Mouse (Mus musculus) liver, postnatal 0 days (tissue): ENCODE data around the gene Lrrc26. TPM values are rescaled to one million over a fixed set of nuclear protein-coding genes. Genes with fewer than 3 reads are reported as not detected.

Source experiments
- ATAC-seq: fragments of 200-750 bp; cut with Nextera tagmentation; 2 replicates; pipeline ENCODE4 v1.8.0; 2017; ENCODE audit warnings: mild to moderate bottlenecking, moderate library complexity
- DNase-seq: peaks from one replicate; pipeline ENCODE4 v3.0.0-alpha.2; 2016
- H3K27ac ChIP-seq: fragments of 300-500 bp; sonication (generic); 2 replicates; pipeline ENCODE4 v1.5.1; 2014; ENCODE audit warnings: antibody characterized with exemption, moderate library complexity, mild to moderate bottlenecking, low read depth
- H3K27me3 ChIP-seq: fragments of 300-500 bp; sonication (generic); 2 replicates; pipeline ENCODE4 v1.6.1; 2014; ENCODE audit warnings: low read length, control low read depth, mixed read lengths; ENCODE audit not compliant: insufficient read depth
- H3K36me3 ChIP-seq: fragments of 300-500 bp; sonication (generic); replicated peaks from 2 replicates; pipeline ENCODE4 v1.6.1; 2014; ENCODE audit warnings: mild to moderate bottlenecking, control low read depth, low read length, moderate library complexity, mixed read lengths; ENCODE audit not compliant: insufficient read depth
- H3K4me1 ChIP-seq: fragments of 300-500 bp; sonication (generic); 2 replicates; pipeline ENCODE4 v1.6.1; 2014; ENCODE audit warnings: antibody characterized with exemption, mild to moderate bottlenecking, control low read depth; ENCODE audit not compliant: insufficient read depth
- H3K4me2 ChIP-seq: fragments of 300-500 bp; sonication (generic); 2 replicates; pipeline ENCODE4 v1.6.1; 2014; ENCODE audit warnings: low read depth, mild to moderate bottlenecking, low read length, moderate library complexity, mixed read lengths
- H3K4me3 ChIP-seq: fragments of 300-500 bp; sonication (generic); 2 replicates; pipeline ENCODE4 v1.5.1; 2014; ENCODE audit warnings: low read depth, low read length
- H3K9ac ChIP-seq: fragments of 300-500 bp; sonication (generic); replicated peaks from 2 replicates; pipeline ENCODE4 v1.6.1; 2014; ENCODE audit warnings: mild to moderate bottlenecking, moderate library complexity
- H3K9me3 ChIP-seq: fragments of 300-500 bp; sonication (generic); 2 replicates; pipeline ENCODE4 v1.6.1; 2016; ENCODE audit warnings: mild to moderate bottlenecking, control low read depth, low read length, mixed read lengths
- CTCF ChIP-seq: sonication (generic); IDR thresholded peaks from 2 replicates; pipeline ENCODE4 v1.5.1; 2016; ENCODE audit warnings: antibody characterized with exemption, low read depth
- EP300 ChIP-seq: IDR thresholded peaks from 2 replicates; pipeline ENCODE4 v1.6.1; 2016; ENCODE audit warnings: antibody characterized with exemption, low read depth, mild to moderate bottlenecking
- WGBS: fragments of 180-500 bp; shearing (Covaris S2); extraction: QIAGEN DNeasy Blood & Tissue Kit; methylation state at CpG from one replicate; pipeline ENCODE4 v1.1.7; 2014; ENCODE audit not compliant: insufficient replicate concordance; 5-methylcytosine and 5-hydroxymethylcytosine counted together
- polyA plus RNA-seq: library from polyadenylated mRNA; unstranded; fragments of >200 nt; fragmentation: Nextera tagmentation; extraction: Ambion mirVana; gene quantifications from 2 replicates; pipeline ENCODE4 v1.2.1, GENCODE M21; 2015

Gene Lrrc26
- polyA plus RNA-seq, 1 experiment from 2014 or later: not detected

DNA sequence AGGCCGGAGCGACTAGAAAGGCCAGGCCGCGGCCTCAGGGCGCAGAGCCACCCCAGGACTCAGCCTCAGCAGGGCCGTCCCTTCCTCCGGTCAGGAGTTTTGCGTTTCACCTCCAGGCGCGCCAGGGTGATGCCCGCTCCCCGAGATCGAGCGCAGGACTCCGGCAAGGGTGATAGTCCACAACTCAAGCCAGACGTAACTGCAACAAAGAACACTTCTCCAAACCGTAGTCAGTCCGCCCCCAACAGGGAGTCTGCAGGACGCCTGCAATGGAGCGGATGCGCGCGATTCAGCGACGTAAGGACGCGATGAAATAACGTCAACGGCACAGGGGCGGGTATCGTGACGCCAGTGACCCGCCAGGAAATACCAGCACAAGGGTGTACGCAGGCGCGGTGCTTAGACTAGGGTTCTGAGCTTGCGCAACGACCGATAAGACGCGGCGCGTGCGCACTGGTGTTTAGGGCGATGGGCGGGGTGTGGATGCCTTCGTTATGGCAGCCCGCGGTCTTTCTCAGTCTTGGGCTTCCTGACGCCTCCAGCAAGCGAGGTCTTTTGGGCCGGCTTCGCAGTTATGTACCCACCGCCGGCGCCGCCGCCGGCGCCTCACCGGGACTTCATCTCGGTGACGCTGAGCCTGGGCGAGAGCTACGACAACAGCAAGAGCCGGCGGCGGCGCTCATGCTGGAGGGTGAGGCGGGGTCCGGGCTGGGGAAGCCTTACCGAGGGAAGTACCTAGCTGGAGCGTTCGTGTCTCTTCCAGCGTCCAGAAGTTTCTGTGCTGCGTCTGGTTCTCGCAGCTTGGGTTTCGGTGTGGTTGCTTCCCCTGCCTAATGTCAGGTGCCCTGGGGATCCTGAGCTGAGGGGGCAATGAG, 42.8 kb downstream of the Lrrc26 start, which contains the start of gene Man1b1:
Gene Man1b1 (plus strand): TSS at position 53 of the 875 bp plus-strand sequence.
- Histone ChIP-seq H3K4me2 (peak within 1 kb of the TSS; percentile 96), H3K4me3 (peak within 1 kb of the TSS; percentile 80), H3K9me3 (no peaks in the 10 kb centered on the region), H3K27me3 (no peaks in the 10 kb centered on the region), H3K4me1 (peaks cover 18% of the 10 kb centered on the region), H3K9ac (peak within 1 kb of the TSS; percentile 86), H3K36me3 (peaks cover 24% of the 10 kb centered on the region), H3K27ac (peak within 1 kb of the TSS; percentile 79)
- peak; percentile 100 for DNase-seq
- TF ChIP-seq EP300 (no peak), CTCF (peak; percentile 56)
- peak; percentile 96 for ATAC-seq
- WGBS: under 1% methylated on average over 78 of the region's 78 CpGs

DNA sequence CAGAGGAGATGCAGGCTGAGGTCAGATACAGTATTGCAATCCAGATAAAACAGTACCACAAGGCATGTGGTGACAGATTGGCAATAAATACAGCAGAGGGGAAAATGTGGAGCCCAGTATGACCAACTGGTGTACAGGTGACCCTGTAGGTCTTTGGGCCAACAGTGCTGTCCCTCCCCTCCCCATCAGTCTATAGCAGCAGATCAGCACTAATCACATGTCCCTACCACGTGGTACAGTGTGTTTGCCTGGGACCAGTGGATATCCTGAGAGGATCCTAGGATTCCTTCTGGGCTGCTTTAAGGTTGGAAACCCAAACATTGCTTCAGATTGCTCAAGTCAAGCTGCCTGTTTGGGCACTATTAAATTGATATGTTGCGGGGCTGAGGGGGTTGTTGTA, 43.9 kb downstream of the Lrrc26 start:
- 73% methylated on average over 2 of the region's 2 CpGs for WGBS
- Histone ChIP-seq H3K4me1 (peaks cover 18% of the 10 kb centered on the region), H3K4me3 (peak overlapping the region; percentile 80), H3K4me2 (peak overlapping the region; percentile 96), H3K9me3 (no peaks in the 10 kb centered on the region), H3K9ac (peak overlapping the region; percentile 86), H3K27me3 (no peaks in the 10 kb centered on the region), H3K27ac (peak overlapping the region; percentile 69; the same call in 1 of the 2 replicates), H3K36me3 (peaks cover 29% of the 10 kb centered on the region)
- ATAC-seq: no peak
- TF ChIP-seq CTCF (no peak), EP300 (no peak)
- no peak for DNase-seq

DNA sequence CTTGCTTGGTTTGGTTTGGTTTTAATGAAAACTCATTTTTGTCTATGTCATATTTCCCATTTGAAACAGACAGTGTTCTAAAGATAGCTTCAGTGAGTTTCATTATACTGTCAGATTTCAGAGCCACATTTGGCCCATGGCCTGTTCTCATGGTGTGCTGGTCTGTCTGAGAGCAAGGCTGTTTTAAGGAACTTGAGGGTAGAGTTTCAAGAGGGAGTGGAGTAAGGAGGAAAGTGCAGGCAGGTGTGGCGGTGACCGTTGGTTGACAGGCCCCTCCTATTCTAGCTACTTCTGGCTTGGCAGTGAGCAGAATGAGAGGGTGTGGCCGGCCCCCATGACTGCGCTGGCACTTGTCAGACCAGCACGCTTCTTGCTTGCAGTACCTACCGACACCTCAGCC, 48.6 kb downstream of the Lrrc26 start:
- TF ChIP-seq EP300: no peak
- no peak for TF ChIP-seq CTCF
- no peaks in the 10 kb centered on the region for H3K9me3 ChIP-seq
- no peak overlapping the region for H3K4me2 ChIP-seq
- H3K4me1 ChIP-seq: peaks cover 4% of the 10 kb centered on the region
- ATAC-seq (no peak), DNase-seq (no peak)
- no peak overlapping the region for H3K4me3 ChIP-seq
- no peaks in the 10 kb centered on the region for H3K27me3 ChIP-seq
- 87% methylated on average over 6 of the region's 6 CpGs for WGBS
- no peak overlapping the region for H3K9ac ChIP-seq
- peaks cover 52% of the 10 kb centered on the region for H3K36me3 ChIP-seq
- no peak overlapping the region for H3K27ac ChIP-seq

Other genes with a start within 250 kb of the Lrrc26 start
- 29.0 and 32.1 TPM in 2 replicates for gene Nsmf, start 235.6 kb upstream of the Lrrc26 start, polyA plus RNA-seq
- gene Entpd8, start 209.6 kb upstream of the Lrrc26 start, polyA plus RNA-seq: 23.8 and 25.9 TPM in 2 replicates
- gene Noxa1, start 194.8 kb upstream of the Lrrc26 start, polyA plus RNA-seq: 0.52 and 0.59 TPM in 2 replicates
- 1.3 and 1.7 TPM in 2 replicates for gene Nrarp, start 109.2 kb upstream of the Lrrc26 start, polyA plus RNA-seq
- gene Tor4a, start 93.0 kb upstream of the Lrrc26 start, polyA plus RNA-seq: 5.4 and 6.0 TPM in 2 replicates
- 19.3 and 22.3 TPM in 2 replicates for gene Nelfb, start 78.4 kb upstream of the Lrrc26 start, polyA plus RNA-seq
- not detected in 2 replicates for gene Stpg3, start 75.3 kb upstream of the Lrrc26 start, polyA plus RNA-seq
- not detected in 2 replicates for gene Fam166a, start 71.2 kb upstream of the Lrrc26 start, polyA plus RNA-seq
- gene Tubb4b, start 65.2 kb upstream of the Lrrc26 start, polyA plus RNA-seq: 263 and 294 TPM in 2 replicates
- gene Slc34a3, start 55.6 kb upstream of the Lrrc26 start, polyA plus RNA-seq: not detected in 2 replicates
- not detected in 2 replicates for gene Rnf224, start 53.1 kb upstream of the Lrrc26 start, polyA plus RNA-seq
- 0.11 TPM in 1 of 2 replicates, not detected in the other for gene Rnf208, start 47.7 kb upstream of the Lrrc26 start, polyA plus RNA-seq
- not detected in 2 replicates for gene Cysrt1, start 47.5 kb upstream of the Lrrc26 start, polyA plus RNA-seq
- gene AL732309.1, start 43.1 kb upstream of the Lrrc26 start, polyA plus RNA-seq: 1.2 and 1.4 TPM in 2 replicates
- gene Tmem203, start 34.5 kb upstream of the Lrrc26 start, polyA plus RNA-seq: 34.0 and 37.1 TPM in 2 replicates
- 5.3 TPM in 2 replicates for gene Tprn, start 27.3 kb upstream of the Lrrc26 start, polyA plus RNA-seq
- 77.2 and 81.7 TPM in 2 replicates for gene Ssna1, start 17.5 kb upstream of the Lrrc26 start, polyA plus RNA-seq
- 19.8 and 22.8 TPM in 2 replicates for gene Anapc2, start 17.4 kb upstream of the Lrrc26 start, polyA plus RNA-seq
- gene Tmem210, start 1.8 kb upstream of the Lrrc26 start, polyA plus RNA-seq: not detected in 2 replicates
- not detected in 2 replicates for gene Grin1, start 29.3 kb downstream of the Lrrc26 start, polyA plus RNA-seq
- gene Man1b1, start 42.4 kb downstream of the Lrrc26 start, polyA plus RNA-seq: 15.7 and 16.5 TPM in 2 replicates
- gene Dpp7, start 66.4 kb downstream of the Lrrc26 start, polyA plus RNA-seq: 12.8 and 15.4 TPM in 2 replicates
- gene Uap1l1, start 75.8 kb downstream of the Lrrc26 start, polyA plus RNA-seq: 18.7 and 19.4 TPM in 2 replicates
- gene Sapcd2, start 82.4 kb downstream of the Lrrc26 start, polyA plus RNA-seq: 5.5 and 7.4 TPM in 2 replicates
- gene Entpd2, start 106.0 kb downstream of the Lrrc26 start, polyA plus RNA-seq: 2.9 and 3.6 TPM in 2 replicates
- gene Npdc1, start 109.4 kb downstream of the Lrrc26 start, polyA plus RNA-seq: 5.2 and 5.4 TPM in 2 replicates
- 0.78 and 0.97 TPM in 2 replicates for gene Fut7, start 133.4 kb downstream of the Lrrc26 start, polyA plus RNA-seq
- gene Abca2, start 138.8 kb downstream of the Lrrc26 start, polyA plus RNA-seq: 0.71 and 0.87 TPM in 2 replicates
- gene Clic3, start 166.9 kb downstream of the Lrrc26 start, polyA plus RNA-seq: 0.77 and 1.4 TPM in 2 replicates
- 14.7 and 17.1 TPM in 2 replicates for gene Paxx, start 171.2 kb downstream of the Lrrc26 start, polyA plus RNA-seq
- gene Ptgds, start 180.1 kb downstream of the Lrrc26 start, polyA plus RNA-seq: 0.83 and 1.0 TPM in 2 replicates
- gene Lcn12, start 204.0 kb downstream of the Lrrc26 start, polyA plus RNA-seq: not detected in 2 replicates
- gene Fbxw5, start 210.8 kb downstream of the Lrrc26 start, polyA plus RNA-seq: 26.7 and 26.9 TPM in 2 replicates
- gene C8g, start 211.8 kb downstream of the Lrrc26 start, polyA plus RNA-seq: 106 and 107 TPM in 2 replicates